Mouse (Mus musculus): Measurements from ENCODE around the gene Gatb.

The Gatb gene

DNA sequence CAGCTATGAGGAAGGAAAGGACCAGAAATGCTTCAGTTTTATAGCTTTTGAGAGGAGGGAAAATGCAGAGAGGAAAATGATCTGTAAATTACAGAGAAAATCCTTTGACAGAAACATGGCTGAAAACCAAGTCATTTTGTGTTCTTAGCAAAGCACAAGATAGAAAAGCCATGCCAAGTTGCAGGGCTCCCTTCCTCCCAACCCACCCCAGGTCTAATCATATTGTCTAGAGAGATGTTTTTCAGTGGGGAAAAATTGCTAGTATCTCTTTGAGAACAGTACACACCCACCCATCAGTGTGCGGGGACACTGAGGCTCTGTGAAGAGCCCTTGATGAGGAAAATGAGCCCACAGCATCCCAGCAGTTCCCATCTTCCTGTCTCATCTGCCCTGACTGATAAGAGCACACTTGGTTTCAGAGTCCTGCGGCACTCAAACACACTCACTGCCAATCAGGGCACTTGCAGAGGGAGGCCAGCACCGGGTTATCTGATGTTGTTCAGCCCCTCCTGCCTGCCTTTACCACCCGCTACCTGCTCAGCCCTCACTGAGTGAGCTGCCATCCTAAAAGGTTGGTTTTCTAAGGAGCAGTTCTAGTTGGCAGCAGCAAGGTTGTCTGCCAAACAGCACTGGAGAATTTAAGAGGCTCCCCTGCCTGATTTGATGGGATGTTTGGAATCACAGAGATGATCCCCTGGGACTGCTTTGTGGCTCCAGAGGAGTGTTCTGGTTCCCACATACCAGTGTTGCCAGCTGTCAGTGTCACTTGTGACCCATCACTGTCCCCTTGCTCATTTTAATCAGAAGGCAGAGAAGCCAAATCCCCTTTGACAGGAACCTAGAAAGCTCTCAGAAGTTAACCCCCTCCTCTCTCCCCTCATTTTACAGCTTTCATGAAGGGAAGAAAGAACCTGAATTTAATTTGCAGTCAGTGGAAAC, 79.1 kb downstream of the Gatb start:
- DNase-seq (ENCODE audit: low read depth, low spot score), result no peak

DNA sequence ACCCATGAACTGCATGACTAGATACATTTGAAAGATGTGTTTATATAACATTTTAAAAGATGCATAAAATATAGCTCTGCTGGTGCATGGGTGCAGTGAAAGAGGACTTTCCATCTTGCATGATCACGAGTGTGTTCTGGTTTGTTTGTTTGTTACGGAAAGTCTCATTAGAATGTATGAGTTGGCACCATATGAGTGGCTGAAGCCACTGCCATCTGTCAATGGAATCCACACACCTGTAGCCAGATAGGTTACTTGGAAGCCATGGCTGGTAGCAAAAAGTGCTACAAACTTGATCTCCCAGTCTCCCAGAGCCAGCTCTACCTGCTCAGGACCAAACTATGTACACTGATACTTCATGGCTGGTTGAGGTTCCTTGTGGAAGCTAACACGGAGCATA, 81.6 kb downstream of the Gatb start:
- DNase-seq (ENCODE audit: low read depth, low spot score), result no peak

DNA sequence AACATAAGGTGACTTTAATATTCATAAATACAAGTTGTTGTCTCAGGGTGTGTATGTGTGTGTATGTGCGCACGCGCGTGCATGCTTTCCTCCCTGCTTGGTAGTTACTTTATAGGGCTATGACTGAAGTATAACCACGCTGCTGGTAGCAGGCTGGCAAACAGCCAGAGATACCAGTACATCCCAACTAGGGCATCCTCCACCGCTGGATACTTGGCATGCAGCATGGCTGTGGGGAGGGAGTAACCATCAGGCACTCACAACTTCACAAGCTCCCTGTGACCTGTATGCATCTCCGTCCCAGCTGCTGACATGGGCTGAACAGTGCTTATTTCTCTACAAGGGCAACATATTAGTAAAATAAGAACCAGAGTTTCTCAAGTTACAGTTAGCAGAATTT, 85.8 kb downstream of the Gatb start:
- no peak for DNase-seq (ENCODE audit: low read depth, low spot score)

DNA sequence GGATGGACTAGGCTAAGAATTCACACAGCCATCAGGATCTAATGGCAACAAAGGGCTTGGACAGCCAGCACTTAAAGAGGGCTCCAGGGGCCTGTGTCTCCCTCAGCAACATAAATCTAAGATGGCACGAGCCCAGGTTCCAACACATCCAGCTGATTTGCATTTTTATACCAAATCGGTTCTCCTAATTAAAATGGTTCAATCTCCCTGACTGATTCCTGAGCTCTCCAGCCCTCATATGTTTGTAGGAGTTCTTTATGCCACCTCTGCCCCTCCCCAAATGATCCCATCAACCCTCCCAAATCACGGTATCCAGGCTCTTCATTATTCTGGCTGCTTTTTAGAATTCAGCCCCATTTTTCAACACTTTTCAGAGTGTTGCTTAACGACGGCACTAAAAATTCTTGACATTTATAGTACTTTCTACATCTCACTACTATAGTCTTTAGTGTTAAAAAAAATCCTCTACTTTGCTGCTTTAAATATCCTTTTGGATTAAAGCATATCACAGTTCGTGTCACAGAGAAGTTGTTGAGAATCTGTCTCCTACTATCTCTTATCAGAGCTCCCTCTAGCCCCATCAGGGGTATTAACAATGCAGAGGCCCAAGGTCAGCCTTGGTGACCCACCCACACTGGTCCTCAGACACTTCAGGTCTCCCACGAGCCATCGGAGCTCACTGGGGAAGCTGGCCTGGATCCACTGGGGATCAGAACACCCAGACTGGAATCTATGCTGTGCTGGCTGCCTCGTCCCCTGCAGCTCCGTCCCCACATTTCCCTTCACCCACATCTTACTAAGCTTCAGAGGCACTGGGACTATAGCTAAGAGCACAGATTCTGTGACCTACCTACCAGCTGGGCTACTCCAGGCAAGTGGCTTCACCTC, 88.3 kb downstream of the Gatb start:
- no peak for DNase-seq (ENCODE audit: low read depth, low spot score)

DNA sequence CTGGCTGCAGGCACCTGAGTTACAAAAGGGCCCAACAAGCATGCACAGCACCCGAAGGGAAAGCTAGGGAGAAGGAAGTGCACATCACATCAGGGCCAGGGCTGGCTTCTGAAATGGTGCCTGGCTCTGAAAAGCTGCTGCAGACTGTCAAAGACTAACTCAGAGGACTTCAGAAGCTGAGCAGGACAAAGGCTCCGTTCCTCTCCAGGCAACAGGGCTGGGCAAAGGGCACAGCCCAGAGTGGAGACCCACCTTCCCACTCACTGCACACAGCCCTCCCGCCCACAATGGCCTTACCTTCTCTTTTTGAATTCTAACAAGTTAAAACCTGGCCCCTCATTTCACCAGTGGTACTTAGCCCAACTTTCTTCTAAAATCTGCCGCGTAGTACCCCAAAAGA, 89.9 kb downstream of the Gatb start:
- no peak for DNase-seq (ENCODE audit: low read depth, low spot score)

DNA sequence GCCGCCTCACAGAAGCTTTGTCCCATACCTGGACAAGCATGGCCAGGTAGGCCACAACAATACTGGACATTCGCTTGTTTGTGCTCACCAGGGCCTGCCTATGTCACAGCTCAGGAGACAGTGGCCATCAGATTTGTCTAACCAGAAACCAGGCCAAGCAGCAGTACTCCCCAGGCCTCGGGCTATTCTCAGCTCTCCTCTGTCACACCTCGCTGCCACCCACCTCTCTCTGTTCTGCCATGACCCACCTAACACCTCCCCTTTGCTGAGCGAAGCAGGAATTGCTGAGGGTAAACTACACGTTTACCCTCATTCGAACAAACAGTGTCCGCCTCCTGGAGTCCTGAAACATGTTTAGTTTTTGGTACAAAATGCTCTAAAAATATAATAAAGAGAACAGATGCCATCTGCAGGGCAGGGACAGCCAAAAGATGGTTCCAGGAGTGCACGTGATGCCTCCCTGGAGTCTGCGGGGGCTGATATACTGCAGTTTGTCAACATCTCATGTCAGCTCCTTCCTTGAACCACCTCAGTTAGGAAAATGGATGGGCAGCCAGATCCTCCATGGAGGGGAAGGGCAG, 90.8 kb downstream of the Gatb start:
- no peak for DNase-seq (ENCODE audit: low read depth, low spot score)

DNA sequence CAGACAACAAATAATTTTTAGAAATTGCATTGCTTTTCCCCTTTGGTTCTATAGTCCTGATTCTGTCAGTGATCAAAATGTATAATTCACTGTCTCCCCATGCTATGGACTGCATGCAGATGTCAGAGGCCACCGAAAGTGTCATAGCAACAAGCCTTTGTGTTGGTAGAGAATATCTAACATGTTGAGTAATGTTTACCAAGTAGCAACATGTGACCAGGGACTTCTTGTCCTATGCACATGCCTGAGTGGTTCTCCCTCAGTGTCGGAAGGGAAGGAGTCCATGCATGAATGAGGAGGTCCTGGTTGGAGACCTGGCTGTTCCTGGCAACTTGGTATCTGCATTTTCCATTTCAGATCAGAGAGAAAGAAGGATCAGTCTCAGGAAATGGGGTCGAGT, 92.2 kb downstream of the Gatb start:
- no peak for DNase-seq (ENCODE audit: low read depth, low spot score)

DNA sequence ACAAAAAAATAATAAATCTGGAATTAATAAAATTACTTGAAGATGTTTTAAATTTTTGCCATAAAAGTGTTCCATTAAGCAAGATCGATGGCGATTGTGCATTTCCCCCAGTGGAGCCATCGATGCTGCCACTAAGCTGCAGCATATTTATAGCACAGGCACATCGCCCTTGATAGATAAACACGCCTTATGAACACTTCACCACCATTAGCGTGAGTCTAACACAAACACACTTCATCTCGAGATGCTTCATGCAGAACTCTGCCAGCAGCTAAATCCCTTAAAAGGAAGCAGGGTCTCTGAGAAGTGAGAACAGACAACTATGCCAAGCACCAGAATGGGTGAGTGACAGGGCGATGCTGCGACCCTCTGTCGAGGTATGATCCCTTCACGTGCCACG, 92.8 kb downstream of the Gatb start:
- no peak for DNase-seq (ENCODE audit: low read depth, low spot score)

DNA sequence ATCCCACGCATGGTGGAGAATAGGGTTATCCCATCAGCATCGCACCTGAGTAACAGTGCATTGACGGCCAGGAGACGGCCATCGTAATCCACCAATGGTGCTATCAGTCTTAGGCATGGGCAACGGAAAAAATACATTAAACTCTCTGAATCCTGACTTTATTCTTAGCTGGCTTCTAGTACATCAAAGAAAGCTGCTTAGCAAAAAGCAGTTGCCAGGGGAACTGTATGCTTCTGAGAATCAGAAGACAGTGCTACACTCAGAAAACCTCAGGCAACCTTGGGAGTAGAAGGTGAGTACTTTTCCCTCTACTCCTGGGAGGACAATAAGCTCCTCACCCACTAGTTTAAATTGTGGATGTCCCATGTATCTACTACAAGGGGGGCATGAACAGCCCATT, 93.8 kb downstream of the Gatb start:
- no peak for DNase-seq (ENCODE audit: low read depth, low spot score)

DNA sequence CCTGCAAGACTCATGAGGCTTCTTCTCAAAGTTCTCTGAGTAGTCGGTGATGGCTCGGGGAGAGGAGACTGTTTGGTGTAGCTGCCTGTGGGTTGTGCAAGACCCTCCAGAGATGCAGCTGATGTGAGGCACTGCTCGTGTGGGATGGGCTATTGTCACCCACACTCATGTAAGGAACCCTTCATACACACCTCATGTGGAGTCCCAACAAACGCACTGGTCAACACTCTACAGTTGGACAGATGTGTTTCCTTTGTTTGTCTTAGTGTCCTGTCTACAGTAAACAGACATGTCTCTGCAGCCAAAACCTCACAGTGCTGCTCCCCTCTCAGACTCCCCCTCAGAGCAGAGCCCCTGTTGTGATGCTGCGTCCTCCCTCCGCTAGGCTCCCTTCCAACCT, 95.9 kb downstream of the Gatb start:
- DNase-seq (ENCODE audit: low read depth, low spot score), result no peak

DNA sequence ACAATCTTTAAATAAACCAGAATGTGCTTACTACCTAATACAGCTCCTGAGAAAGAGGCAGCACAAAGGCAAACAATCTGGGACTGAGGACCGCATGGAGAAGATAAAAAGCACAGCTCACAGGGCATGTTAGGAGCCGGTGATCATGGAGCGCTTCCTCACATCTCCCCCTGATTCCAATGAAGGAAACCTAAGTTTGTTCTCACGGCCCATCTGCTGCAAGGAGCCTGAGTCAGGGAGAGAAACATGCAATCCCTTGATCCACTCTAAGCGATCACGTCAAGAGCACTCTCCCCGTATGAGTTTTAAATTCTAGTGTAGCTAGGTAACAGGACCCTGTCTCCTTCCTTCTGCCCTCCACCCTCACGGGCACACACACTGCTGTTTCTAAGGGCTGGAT, 103.2 kb downstream of the Gatb start:
- no peak for DNase-seq (ENCODE audit: low read depth, low spot score)

DNA sequence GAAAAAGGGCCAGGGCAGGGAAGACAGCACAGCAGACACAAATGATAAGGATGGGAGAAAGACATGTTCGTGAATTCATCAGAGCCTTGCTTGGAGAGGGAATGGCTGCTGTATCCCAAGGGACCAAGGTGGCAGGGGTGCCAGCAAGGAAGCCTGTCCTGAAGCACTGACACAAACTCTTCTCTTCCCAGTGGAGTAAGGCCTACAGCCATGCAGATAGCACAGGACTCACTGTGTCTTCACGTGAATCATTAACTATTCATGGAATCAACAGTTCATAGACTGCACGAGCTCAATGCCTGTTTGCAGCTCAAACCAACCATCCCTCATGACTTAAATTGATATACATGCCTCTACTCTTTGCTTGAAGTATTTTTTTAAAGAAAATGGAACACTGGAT, 104.0 kb downstream of the Gatb start:
- no peak for DNase-seq (ENCODE audit: low read depth, low spot score)

DNA sequence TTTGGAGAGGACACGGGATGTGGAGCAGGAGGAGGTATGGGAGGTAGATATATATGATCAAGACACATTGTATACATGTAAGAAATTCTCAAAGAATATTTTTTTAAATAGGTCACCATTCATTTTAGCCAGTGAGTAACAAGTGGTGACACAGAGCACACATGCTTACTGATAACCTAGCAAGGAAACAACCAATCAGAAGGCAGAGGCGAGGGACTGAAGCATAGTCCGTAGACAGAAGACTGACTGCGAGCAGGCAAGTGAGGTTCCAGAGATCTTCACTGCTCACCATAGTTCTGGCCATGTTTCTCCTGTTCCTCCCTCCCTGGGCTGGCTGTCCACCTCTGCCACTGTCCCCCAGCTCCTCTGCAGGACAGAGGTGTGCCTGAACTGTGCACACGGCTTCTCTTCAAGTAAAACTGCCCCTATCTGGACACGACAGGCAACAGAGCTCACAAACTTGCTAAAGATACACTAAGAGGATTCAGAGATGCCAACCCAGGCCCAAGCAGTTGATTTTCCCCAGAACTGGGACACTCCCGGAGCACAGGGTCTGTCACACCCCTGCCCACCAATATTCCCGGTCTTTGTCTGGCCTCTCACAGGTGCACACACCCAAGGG, 105.5 kb downstream of the Gatb start:
- DNase-seq (ENCODE audit: low read depth, low spot score), result no peak

DNA sequence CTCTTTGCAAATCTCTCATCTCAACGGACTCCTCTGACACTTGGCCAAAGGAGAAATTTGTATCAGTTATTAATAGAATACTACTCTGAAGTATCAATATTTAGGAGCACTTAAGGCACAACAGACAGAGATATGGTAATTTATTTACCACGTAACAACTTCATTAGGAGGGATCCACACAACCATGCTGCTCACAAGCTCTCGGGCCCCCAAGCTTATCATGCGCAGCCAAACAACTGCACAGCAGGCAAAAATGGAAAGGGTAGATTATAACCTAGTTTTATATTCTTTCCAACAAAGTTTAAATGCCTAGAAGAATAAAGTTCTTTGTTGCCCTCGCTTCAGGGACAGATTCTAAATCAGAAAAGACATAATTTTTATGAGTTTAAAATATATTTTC, 106.0 kb downstream of the Gatb start:
- DNase-seq (ENCODE audit: low read depth, low spot score), result no peak

DNA sequence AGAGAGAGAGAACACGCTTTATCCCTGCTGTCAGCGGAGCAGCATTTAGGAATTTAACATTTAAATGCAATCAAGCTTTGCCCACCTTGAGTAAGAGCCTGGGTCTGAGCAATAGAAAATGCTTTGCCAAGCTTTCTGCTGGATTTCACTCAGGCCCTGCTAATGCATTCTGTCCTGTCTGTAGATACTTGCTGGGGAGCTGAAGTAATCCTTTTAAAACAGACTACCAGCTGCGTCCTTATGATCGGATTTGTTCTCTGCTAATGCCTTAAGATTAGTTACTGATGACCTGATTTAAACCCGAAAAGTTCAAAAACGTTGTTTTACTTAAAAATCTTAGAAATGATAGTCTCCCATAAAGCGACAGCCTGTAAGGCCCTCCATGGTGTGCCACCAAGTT, 107.2 kb downstream of the Gatb start:
- no peak for DNase-seq (ENCODE audit: low read depth, low spot score)

DNA sequence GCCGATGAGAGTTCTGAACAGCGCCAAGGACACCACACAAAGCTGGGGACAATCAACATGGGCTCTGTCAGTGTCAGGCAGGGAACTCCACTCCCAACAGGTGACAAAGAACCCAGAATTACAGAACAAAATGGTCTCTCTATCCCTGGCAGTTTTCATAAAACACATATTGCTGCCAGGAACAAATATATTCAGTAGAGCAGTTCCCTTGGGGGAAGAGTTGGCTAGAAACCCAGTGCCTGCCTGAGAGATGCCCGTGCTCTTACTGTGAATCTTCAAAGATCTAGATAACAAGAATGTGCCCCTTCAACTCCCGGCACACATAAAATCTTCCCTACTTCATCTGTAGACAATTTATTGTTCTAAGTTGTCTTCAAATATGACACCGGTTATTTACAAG, 109.7 kb downstream of the Gatb start:
- no peak for DNase-seq (ENCODE audit: low read depth, low spot score)

DNA sequence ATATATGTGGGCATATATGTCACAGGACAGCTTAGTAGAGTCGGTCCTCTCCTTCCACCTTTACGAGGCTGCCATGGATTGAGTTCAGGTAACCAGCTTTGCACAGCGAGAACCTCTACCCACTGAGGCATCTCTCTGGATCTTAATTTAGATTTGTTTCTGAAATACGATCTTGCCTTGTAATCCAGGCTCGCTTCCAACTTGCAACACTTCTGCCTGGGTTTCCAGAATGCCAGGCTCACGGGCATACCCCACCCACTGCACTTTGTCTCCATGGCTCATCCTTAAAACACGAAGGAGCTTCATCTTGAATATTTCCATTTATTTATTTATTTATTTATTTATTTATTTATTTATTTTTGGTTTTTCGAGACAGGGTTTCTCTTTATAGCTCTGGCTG, 111.4 kb downstream of the Gatb start:
- no peak for DNase-seq (ENCODE audit: low read depth, low spot score)

DNA sequence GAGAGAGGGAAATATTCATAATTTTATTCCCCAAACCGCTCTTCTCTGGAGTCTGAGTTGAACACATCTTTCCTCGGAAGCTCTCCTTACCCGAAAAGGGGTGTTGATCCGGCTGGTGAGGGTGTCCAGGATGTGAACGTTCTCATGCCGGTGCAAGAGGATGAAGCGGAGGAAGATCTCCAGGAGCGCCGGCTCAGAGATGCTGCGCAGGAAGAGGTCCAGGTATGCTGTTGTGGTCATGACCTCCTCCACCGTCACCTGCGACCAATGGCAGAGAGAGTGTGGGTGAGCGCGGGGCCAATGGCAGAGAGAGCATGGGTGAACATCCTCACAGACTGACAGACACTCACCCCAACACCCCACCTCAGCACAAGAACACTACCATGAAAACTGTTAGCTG, 114.4 kb downstream of the Gatb start:
- DNase-seq (ENCODE audit: low read depth, low spot score), result no peak

DNA sequence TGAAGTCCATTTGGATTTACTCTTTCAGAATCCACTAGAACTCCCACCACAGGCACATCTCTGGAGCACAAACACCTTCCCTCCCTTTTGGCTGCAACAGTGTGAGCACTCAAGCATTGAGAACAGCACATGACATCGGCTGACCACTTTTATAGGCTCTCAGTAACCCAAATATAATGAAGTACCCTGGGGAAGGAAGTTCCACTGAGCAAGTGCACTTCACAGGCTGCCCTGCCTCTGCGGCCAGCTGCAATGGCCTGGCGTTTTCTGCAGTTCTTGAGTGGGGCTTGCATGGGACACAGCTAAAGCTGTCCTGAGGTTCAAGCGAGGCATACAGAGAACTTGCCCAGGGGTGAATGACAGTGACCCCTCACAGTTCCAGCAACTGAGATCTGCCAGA, 117.2 kb downstream of the Gatb start:
- no peak for DNase-seq (ENCODE audit: low read depth, low spot score)

DNA sequence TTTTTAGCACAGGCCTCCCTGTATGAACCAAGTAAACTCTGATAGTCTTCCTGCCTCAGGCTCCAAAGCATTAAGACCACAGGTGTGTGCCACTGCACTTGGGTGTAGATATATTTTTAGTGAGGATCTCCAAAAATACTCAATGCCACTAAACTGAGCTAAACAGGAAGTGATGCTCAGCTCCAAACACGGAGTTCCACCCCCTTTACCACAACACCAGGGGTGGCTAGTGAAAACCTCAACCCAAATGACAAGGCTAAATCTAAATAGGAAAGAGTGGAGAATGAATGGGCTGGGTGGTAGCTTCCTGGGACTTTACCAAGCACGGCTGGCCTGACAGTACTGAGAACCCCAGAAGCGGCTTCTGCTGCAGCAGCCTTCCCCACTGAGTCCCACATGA, 119.1 kb downstream of the Gatb start:
- DNase-seq (ENCODE audit: low read depth, low spot score), result no peak

DNA sequence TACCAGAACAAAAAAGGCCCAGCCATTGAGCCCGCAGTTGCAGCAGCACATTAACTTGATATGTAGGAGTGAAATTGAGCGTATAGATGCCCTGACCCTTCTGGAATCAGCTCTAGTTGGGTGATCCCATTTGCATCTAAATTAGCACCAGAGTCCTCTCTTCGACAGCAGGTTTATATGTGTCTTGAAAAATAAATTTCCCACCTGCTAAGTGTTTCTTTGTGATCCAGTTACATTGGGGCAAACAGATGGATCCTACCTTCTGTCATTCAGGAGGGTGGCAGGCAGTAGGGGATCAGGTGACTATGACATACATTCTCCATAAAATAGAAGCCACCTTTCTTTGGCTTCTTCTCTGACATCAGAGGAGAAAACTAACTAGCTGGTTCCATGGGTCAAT, 121.1 kb downstream of the Gatb start:
- DNase-seq (ENCODE audit: low read depth, low spot score), result no peak

DNA sequence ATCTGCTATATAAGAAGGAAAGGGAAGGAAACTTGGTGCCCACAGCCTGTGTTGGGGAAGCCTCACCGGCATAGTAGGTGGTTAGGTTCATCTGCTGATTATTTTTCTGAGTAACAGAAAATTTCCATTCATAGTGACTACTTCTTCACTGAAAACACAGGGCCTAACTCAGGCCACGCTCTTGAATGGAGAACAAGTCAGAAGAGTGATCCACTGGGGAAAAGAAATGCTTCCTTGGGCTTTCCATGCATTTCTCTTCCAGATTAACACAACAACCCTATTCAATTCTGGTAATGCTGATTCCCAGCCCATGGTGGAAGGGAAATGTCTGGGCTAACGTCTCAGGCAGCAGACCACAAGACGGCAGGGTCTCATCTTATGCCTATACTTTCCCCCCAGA, 124.6 kb downstream of the Gatb start:
- DNase-seq (ENCODE audit: low read depth, low spot score), result no peak
